Mouse (Mus musculus) left cerebral cortex, postnatal 10 days (tissue): Measurements from ENCODE around the gene Aebp1. TPM values are rescaled to one million over a fixed set of nuclear protein-coding genes. Genes with fewer than 3 reads are reported as not detected.

Experiments used
- DNase-seq, 2 experiments: peaks; one replicate each; pipeline ENCODE4 v3.0.0; 2021 to 2022; ENCODE audit warnings: low spot score in 2 of 2, mixed read lengths in 1 of 2; ENCODE audit errors: extremely low spot score in 1 of 2
- intact Hi-C: fragments of 180-260 bp; cut with DNase I; formaldehyde crosslinking; loops from one replicate; pipeline ENCODE4 v1.15.1; 2025
- total RNA-seq, 2 experiments: library from RNA; stranded (reverse); gene quantifications; 2 replicates each; pipeline ENCODE4 v1.2.3; 2021

Gene Aebp1
- total RNA-seq, 2 experiments from 2014 or later, result 14.8 to 16.0 TPM

DNA sequence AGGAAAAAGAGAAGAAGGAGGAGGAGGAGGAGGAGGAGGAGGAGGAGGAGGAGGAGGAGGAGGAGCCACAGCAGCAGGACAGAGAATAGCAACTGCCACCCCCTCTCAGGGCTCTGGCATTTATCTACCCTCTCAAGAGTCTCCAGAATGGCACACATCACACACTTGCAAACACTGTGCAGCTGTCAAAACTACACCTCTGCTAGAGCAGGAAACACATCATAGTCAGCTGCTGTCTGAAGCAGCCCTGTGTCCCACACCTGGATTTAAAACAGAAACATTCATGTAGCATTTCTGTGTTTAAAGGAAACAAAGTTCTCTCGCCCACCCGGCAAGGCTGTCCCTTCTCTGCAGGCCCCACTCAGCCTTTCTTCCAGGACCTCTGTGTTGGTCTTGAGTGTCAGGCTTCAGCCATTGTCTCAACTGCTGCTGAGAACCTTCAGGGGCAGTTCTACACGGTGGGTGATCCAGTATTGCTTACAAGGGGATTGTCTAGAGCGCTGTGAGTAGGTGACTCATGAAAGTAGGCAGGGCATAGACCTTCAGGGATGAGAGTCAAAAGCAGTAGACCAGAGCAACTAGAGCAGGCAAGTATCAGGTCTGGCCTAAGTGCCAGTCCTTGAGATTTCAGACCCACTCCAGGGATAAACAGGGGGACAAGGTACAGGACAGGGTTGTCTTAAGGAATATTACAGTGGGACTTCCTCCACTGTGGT lies 10.6 kb upstream of the Aebp1 start:
- no peak for DNase-seq
- intact Hi-C loops, result no loop called here

DNA sequence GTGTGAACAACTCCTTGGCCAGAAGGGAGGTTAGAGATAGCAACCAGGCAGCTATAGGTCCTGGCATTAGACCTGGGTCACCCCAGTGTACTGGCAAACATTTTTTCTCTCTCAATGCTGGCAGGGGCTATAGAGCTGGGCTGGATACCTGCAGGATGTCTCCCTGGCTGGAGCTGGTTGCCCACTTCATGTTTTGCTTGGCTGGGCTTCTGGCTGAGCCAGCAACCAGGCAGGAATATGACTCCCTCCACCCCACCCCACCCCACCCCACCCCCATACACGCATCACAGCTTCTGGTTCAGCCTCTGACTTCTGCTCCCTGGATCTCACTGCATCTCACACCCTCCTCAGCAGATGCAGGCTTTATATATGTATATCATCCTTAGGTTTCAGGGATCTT lies 9.4 kb upstream of the Aebp1 start:
- DNase-seq, result no peak
- intact Hi-C loops, result no loop called here

DNA sequence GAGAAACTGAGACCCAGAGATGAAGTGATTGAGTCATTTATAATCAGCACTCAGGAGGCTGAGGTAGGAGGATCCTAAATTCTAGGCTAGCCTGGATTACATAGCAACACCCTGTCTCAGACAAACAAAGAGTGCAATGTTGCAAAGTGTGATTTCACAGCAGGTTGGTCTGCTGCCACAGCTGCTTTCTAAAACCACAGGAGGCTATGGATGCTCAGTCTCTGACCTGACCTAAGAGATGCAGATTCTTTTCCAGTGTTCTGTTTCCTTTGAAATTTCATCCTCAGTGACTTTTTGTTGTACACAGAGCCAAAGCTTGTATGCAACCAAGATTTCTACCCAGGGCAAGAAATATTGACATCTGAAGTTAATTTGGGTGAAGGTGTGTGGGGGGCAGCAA lies 6.3 kb upstream of the Aebp1 start:
- intact Hi-C loops, result no loop called here
- DNase-seq, result no peak

DNA sequence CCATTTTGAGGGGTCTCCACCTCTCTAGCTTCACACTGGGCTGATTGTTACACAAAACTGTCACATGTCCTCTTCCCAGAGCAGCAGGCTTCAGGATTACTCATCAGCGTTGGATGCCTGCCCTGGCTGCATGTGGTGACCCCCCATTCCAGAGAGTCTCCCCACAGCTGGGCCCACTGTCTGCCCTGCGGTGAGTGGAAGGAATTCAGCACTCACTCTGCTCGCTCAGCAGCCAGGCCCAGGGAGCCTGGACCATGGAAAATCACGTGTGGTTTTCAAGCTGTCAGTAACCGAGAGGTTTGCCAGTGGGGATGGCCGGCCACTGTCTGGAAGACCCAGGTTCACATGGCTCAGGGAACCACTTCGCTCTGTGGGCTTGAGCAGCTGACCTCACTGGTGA lies 5.8 kb upstream of the Aebp1 start:
- intact Hi-C loops, result no loop called here
- DNase-seq, result peak in 1 of 2 experiments; percentile 86

DNA sequence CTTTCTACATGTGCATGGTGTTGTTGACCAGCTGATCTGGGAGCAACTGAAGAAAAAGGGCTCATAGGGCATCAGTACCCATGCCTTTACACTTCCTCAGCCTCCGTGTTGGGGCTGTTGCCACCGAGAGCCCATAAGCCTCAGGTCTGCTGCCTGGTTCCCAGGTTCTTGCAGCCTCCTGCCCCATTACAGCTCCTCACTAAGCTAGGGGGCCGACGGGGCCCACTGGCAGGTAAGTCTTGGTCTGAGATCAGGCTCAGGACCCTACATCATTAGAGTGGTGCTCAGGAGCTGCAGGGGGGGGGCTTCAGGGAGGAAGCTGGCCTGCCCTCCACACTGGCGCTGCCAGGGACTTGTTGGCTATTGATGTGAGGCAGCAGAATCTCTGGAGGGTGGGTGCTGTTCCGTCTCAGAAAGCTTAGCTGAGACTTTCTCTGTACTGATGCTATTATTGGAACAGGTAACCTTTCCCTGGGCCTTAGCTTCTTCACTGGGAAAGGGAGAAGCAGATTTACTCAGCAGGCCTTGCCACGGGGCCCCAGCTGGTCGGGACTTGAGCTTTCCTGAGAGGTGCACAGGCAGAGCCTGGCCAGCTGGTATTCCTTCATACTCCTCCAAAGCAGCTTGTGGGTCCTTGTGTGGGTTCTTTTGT lies 5.1 kb upstream of the Aebp1 start:
- no peak for DNase-seq
- intact Hi-C loops, result no loop called here

DNA sequence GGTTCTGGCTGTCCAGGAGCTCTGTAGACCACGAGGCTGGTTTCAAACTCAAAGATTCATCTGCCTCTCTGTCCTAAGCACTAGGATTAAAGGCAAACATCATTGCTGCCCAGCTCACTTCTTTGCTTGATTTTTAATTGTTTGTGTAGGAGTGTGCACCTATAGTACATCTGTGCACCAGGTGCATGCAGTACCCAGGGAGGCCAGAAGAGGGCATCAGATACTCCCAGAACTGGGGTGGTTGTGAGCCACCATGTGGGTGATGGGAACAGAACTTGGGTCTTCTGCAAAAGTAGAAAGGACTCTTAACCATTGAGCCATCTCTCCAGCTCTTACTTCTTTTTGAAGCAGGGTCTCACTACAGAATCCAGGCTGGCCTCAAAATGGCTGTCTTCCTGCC lies 3.0 kb upstream of the Aebp1 start:
- intact Hi-C loops, result no loop called here
- DNase-seq, result no peak

DNA sequence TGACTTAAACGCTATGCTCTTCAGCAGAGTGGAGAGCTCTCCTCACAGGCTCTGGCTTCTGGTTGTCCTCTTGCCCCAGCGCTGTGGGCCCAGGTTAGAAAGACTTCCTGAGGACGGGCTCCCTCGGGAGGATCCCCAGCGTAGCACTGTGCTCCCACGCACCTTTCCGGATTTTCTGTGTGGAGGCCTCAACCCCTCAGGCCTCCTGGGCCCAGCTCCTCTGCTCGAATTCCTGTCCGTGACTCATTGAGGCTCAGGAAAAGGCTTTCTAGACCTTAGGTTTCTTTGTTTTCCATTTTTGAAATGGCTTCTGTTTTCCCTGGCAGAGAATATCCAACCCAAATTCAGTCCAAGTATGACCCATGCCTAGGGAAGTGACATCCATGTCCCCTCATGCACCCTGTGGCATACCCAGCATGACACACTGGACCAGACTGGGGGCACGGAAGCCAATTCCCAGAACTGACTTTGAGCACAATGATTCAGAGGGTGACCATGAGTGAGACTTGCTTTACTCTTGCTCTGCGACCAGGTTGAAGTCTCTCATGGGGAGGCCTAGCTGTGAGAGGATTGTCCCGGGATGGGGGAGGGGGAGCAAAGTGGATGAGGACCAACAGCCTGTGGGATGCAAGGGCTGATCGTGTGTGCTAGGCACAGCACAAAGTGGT lies 1.7 kb upstream of the Aebp1 start:
- DNase-seq, result no peak
- intact Hi-C loops, result no loop called here

DNA sequence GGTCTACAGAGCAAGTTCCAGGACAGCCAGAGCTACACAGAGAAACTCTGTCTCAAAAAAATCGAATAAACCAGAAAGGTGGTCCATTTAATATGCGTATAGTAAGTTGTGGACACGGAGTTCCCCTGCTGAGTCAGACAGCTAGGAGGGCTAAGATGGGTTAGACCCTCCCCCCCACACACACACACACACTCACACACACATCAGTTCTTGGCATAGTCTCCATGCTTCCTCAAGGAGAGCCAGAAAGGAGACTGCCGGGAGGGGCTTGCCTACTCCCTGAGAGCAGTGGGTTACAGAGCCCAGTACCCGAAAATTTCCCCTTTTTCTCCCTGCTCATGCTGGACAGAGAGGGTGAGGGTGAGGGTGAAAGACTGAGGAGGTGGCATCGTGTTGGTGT lies 1.1 kb upstream of the Aebp1 start:
- no peak for DNase-seq
- intact Hi-C loops, result no loop called here

DNA sequence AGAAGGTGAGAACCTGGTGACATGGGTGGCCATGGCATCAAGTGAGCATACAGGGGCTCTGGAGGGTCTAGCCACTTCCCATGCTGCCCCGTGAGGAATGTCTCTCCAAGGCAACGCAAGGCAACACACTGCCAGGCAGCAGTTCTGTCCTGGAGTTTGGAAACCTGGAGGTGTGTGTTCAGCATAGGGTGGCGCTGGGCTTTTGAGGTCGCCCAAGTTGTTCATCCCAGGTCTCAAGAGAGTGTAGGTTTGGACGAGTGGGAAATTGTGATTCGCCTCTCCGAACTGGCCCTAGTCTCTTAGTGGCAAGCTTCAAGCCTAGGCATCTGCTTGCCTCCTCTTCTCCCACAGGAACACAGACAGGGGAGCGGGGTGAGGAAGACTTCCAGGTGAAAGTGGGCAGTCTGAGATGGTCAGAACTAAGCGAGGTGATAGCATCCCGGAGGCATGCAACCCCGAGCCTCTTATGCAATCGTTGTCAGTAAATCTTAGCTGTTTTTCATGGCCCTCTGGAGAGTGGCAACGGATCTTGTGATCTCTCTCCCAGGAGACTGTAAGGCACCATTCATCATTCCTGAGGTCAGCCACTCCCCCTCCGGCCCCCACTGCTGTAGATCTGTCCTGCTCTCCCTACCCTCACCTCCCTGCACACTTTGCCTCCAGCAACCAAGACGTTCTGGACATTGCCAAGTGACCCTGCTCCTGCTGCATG lies 803 bp downstream of the Aebp1 start:
- no peak for DNase-seq
- intact Hi-C loops, result no loop called here

DNA sequence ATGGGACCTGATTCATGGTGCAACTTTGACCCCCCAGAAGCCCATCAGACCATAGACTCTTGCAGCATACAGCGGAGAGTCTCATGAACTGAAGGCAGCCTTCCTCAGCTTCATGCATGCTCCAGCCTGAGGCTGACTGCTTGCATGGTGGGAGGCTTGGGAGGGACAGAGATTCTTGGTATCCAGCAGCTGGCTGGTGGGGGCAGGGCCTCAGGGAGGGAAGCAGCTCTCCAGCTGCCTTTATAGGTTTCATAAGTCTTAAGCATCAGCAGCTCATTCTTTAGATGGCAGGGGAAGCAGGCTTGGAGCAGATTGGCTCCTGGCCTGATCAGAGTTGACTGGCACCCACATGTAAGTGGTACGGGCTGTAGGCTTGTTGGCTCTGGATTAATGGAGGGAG lies 5.4 kb downstream of the Aebp1 start:
- DNase-seq, result no peak
- intact Hi-C loops, result no loop called here

DNA sequence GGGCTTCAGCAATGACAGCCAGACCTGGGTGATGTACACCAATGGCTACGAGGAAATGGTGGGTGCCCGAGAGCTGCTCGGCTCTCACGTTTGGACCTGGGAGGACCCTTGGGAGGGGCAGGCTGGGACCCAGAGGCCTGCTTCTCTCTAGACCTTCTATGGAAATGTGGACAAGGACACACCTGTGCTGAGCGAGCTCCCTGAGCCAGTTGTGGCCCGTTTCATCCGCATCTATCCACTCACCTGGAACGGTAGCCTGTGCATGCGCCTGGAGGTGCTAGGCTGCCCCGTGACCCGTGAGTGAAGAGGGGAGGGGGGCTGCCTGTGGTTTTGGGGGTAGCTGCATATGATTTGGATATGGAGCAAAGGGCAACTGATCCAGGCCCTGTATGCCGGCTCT lies 6.6 kb downstream of the Aebp1 start:
- intact Hi-C loops, result no loop called here

DNA sequence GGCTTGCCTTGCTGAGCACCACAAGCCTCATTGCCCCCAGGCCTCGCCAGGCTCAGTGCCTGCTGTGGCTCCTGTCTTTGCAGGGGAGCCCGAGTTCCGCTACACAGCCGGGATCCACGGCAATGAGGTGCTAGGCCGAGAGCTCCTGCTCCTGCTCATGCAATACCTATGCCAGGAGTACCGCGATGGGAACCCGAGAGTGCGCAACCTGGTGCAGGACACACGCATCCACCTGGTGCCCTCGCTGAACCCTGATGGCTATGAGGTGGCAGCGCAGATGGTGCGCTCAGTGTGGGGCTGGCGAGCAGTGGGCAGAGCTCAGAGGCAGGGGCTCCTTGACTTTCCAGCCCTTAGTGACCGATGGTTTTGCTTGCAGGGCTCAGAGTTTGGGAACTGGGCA lies 7.6 kb downstream of the Aebp1 start:
- no peak for DNase-seq
- intact Hi-C loops, result no loop called here

More for the DNA sequence above, 6.6 kb downstream of the Aebp1 start:
- no peak for DNase-seq

DNA sequence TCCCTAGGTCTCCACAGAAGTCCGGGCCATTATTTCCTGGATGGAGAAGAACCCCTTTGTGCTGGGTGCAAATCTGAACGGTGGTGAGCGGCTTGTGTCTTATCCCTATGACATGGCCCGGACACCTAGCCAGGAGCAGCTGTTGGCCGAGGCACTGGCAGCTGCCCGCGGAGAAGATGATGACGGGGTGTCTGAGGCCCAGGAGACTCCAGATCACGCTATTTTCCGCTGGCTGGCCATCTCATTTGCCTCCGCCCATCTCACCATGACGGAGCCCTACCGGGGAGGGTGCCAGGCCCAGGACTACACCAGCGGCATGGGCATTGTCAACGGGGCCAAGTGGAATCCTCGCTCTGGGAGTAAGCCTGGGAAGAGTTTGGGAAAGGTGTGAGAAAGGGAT lies 8.3 kb downstream of the Aebp1 start:
- DNase-seq, result no peak
- intact Hi-C loops, result no loop called here

DNA sequence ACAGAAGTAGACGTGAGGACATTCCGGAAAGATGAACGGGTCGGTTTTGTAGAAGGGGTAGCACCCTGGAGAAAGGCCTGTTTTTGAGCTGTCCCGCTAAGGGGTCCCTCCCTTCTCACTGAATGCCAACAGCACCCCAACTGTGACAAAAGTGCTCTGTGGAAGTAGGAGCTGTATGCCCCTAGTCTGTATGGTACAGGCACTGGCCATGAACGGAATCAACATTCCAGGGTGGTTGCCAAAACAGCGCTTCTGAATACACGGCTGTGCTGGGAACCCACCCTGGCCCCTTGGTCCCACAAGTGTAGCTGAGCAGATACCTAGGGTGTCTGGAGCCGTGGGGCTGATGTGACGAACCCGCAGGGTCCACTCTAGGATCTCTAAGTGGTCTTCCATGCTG lies 11.0 kb downstream of the Aebp1 start:
- intact Hi-C loops, result no loop called here
- no peak for DNase-seq

DNA sequence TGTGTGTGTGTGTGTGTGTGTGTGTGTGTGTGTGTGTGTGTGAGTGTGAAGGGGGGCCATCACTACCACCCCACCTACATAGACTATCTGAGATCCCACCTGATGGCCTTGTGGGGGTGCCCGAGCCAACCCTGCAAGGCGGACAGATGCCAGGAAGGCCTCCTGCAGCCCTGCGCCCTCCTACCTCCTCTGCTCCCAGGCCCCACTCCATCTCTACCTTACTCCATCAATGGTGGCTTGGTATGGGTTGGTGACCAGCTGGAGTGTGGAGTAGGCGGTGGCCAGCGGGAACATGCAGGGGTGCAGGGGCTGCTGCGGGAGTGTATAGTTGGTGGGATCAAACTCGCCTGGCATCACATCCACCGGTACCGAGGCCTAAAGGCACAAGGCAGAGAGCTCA lies 11.4 kb downstream of the Aebp1 start:
- DNase-seq, result no peak
- intact Hi-C loops, result no loop called here

DNA sequence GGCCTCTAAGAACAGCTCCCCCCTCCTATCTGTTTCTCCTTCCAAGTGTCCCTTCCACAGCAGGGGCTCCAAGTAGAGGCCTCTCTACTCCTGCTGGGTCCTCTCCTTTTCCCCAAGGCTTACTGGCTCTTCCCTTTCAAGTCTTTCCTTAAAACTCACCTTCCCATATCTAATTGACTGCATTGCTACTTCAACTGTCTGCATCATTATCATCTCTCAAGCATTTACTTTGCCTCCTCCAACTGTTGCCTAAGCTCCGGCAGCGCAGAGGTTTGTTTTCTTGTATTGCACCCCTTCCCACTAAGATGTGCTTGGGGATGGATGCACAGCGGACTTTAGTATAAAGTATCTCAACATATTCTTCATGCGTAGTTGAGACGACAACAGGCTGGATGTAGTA lies 15.7 kb downstream of the Aebp1 start:
- intact Hi-C loops, result loop anchor here (5.0 kb wide), 2 partner anchors 40 to 80 kb away; partner anchors contain the start of genes Polm and Ykt6
- DNase-seq, result no peak

DNA sequence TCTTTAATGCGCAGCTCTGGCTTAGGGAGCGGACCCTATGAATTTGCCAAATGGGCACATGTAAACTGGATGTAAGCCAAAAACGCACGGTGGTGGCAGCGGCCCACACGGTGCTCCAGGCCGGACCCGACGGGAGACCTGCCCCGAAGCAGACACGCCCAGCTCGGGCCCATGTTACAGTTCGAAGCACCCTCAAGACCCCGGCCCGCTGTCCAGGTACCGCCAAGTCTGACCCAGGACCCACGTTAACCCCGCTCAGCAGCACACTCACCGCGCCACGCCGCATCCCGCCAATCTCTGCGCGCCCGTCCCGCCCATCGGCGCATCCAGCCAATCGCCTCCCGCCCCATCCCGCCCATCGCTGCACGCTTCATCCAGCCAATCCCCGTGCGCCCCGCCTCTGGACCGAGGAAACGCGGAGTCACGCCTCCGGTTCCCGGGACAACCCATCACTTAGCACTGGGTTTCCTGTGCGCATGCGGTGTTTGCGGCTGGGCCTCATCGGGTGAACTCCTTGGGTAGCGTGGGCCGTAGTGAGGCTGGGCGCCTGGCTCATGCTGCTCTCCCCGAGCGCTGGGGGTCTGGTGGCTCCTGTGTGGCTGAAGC lies 16.3 kb downstream of the Aebp1 start, which contains the start of gene Pold2:
Gene Pold2 (minus strand): TSS at position 372 of the 606 bp plus-strand sequence.
- peak; percentile 97 to 99 for DNase-seq
- intact Hi-C loops, result loop anchor here (5.0 kb wide), 2 partner anchors 41 to 79 kb away; partner anchors contain the start of genes Polm and Ykt6

DNA sequence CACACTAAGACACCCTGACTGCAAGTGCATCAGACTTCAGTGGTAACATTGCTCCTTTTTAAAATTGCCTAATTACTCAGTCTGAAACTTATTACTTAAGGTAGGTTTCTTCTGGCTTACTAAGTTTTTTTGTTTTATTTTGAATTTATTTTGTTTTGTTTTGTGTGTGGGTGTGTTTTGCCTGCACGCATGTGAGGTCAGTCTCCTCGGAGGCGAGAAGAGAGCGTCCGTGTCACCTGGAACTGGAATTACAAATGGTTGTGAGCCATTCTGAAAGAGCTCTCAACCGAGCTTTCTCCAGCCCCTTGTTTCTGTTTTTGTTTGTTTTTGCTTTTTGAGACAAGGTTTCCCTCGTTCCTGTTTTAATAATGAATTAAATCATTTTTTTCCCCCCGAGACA lies 16.9 kb downstream of the Aebp1 start:
- intact Hi-C loops, result loop anchor here (5.0 kb wide), 2 partner anchors 41 to 79 kb away; partner anchors contain the start of genes Polm and Ykt6
- no peak for DNase-seq

DNA sequence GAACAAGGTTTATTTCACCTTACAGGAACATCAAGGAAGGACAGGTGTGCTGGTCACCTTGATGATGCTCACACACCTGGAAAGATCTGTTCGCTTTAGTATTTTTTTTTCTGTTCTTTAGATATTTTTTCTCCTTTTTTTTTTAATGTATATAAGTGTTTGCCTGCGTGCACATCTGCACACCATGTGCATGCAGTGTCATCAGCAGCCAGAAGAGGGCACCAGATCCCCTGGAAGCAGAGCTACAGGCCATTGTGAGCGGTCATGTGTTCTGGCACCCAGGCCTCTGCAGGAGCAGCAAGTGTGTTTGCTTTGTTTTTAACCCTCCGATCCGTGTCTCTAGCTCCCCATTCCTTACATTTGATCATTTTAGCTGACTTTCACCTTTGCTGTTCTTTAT lies 18.2 kb downstream of the Aebp1 start:
- intact Hi-C loops, result loop anchor here (5.0 kb wide), 2 partner anchors 43 to 77 kb away; partner anchors contain the start of genes Polm and Ykt6
- peak; percentile 52 to 77 for DNase-seq
